ENCODE assay signal across 17 mouse cellular contexts in the genomic region with DNA sequence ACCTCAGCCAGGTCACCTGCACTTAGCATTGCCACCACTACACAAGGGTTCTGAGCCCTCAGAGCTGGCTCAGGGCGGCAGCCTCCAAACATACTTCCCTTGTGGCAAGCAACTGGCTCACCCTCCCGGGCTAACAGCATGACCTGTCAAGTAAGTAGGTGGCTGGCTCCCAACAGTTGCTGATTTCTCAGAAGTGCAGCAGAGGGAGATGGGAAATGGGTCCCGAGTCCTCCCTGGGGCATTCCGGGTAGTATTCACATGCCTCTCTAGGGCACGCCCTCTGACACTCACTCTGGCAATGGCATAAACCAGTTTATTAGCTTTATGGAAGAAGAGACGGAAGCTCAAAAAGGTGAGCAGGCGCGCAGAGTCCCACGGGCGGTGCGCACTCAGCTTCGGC. TPM values are rescaled to one million over a fixed set of nuclear protein-coding genes. Genes with fewer than 3 reads are reported as not detected.
DNase-seq lines count a peak whose midpoint lies in the region; ATAC-seq and TF ChIP-seq lines count a peak whose summit lies in the region.
"Had no signal": no experiment of that assay in that cellular context is flagged by ENCODE, and none has a peak within 500 bp of the region (broad histone marks: within the 10 kb centered on the region; RNA-seq: fewer than 3 reads in every experiment).

No protein-coding gene starts in this region.

- H3K9ac ChIP-seq in heart, adult 2 months (ENCODE audit: low read depth, low read length): no peak overlapping the region
- no peak overlapping the region for H3K9ac ChIP-seq in heart, embryonic 12.5 days
- H3K9ac ChIP-seq: embryonic facial prominence, embryonic 12.5 days; hindbrain, embryonic 12.5 days had no signal

- no peak overlapping the region for H3K4me2 ChIP-seq in heart, embryonic 12.5 days
- H3K4me2 ChIP-seq: embryonic facial prominence, embryonic 12.5 days; hindbrain, embryonic 12.5 days had no signal

- H3K36me3 ChIP-seq in heart, adult 2 months (ENCODE audit: control insufficient read depth, insufficient read depth, low read length): no peaks in the 10 kb centered on the region
- peaks cover 38% of the 10 kb centered on the region for H3K36me3 ChIP-seq in heart, embryonic 12.5 days
- H3K36me3 ChIP-seq: embryonic facial prominence, embryonic 12.5 days had no signal

- no peak for TF ChIP-seq POLR2A in heart, adult 2 months (IDR thresholded peaks at IDR 0.05; ENCODE audit: insufficient read depth, low read depth, low read length)

- no peaks in the 10 kb centered on the region for H3K79me2 ChIP-seq in heart, adult 2 months (replicated peaks; ENCODE audit: control insufficient read depth, insufficient read depth, low read length)

- no peak for ATAC-seq in heart, embryonic 12.5 days (ENCODE audit: insufficient number of reproducible peaks, low FRiP score)
- no peak for ATAC-seq in erythroblast, adult 5-6 weeks (replicated peaks; ENCODE audit: low FRiP score, poor library complexity, severe bottlenecking)
- ATAC-seq: forebrain, embryonic 14.5 days; hindbrain, embryonic 16.5 days; inflammation-experienced regulatory T-cells, adult 6 months; intestine, postnatal 0 days had no signal

- no peak overlapping the region for H3K27ac ChIP-seq in heart, adult 2 months
- H3K27ac ChIP-seq in heart, embryonic 12.5 days (ENCODE audit: poor library complexity, severe bottlenecking): no peak overlapping the region
- H3K27ac ChIP-seq: embryonic facial prominence, embryonic 12.5 days; hindbrain, embryonic 12.5 days had no signal

- no peak for TF ChIP-seq CTCF in heart, adult 2 months (IDR thresholded peaks at IDR 0.05)

- no peaks in the 10 kb centered on the region for H3K4me1 ChIP-seq in heart, adult 2 months (ENCODE audit: control insufficient read depth, insufficient read depth, low read length)
- H3K4me1 ChIP-seq in heart, embryonic 12.5 days (replicated peaks): peaks cover 13% of the 10 kb centered on the region
- H3K4me1 ChIP-seq: embryonic facial prominence, embryonic 12.5 days had no signal

- peak; percentile 53; the same call in 1 of the 2 replicates for TF ChIP-seq EP300 in heart, adult 2 months (IDR thresholded peaks at IDR 0.05; ENCODE audit: insufficient read depth, low read depth, low read length)

- WGBS in heart, adult 2 months: 83% methylated on average over 12 of the region's 12 CpGs
- 85% methylated on average over 12 of the region's 12 CpGs for WGBS in heart, embryonic 12.5 days

- intact Hi-C loops in heart, adult 2 months (cut with DNase I): no loop called here

- DNase-seq in adrenal gland, postnatal 25 days: peak; percentile 21
- DNase-seq in adrenal gland, adult 18-20 months (ENCODE audit: low spot score in 2 of 2): no peak
- no peak for DNase-seq in heart, adult 2 months
- DNase-seq in ZHBTc4 (ENCODE audit: low read depth, low spot score): peak; percentile 11
- DNase-seq: cerebellum, adult 11 months; cerebellum, adult 8-10 months; cerebellum, postnatal 25 days; heart, postnatal 36 days; kidney, adult 8-10 months had no signal

- no peaks in the 10 kb centered on the region for H3K9me3 ChIP-seq in heart, embryonic 12.5 days (replicated peaks)
- H3K9me3 ChIP-seq: embryonic facial prominence, embryonic 12.5 days; hindbrain, embryonic 12.5 days had no signal

- no peak overlapping the region for H3K4me3 ChIP-seq in heart, adult 2 months
- no peak overlapping the region for H3K4me3 ChIP-seq in heart, embryonic 12.5 days
- H3K4me3 ChIP-seq: embryonic facial prominence, embryonic 12.5 days; hindbrain, embryonic 12.5 days had no signal

- H3K27me3 ChIP-seq in heart, adult 2 months (ENCODE audit: control insufficient read depth, insufficient read depth, low read length): no peaks in the 10 kb centered on the region
- H3K27me3 ChIP-seq in heart, embryonic 12.5 days (replicated peaks): no peaks in the 10 kb centered on the region
- H3K27me3 ChIP-seq: embryonic facial prominence, embryonic 12.5 days; hindbrain, embryonic 12.5 days had no signal

RNA-seq across cellular contexts. Expression of a gene that starts 44.8 kb away (rescaled TPM):
- 0.18 TPM in 1 of 2 replicates, not detected in the other for total RNA-seq in adrenal gland, postnatal 25 days (2021)
- under 1 TPM; 0.07 to 0.45 TPM for total RNA-seq in adrenal gland, adult 18-20 months (2021)
- 100 to 1,000 TPM; 198 to 235 TPM for total RNA-seq in heart, adult 2 months (2021)
- 74.3 and 111 TPM in 2 replicates for polyA plus RNA-seq in heart, adult 2 months (2012; rRNA removed)
- polyA plus RNA-seq in heart, embryonic 12.5 days (2016; fragmentation: Nextera tagmentation; extraction: Ambion mirVana): 34.7 and 39.8 TPM in 2 replicates
- 0.38 and 0.63 TPM in 2 replicates for total RNA-seq in erythroblast, adult 5-6 weeks (2015; ENCODE audit: low replicate concordance)
- 0.34 and 0.42 TPM in 2 replicates for total RNA-seq in erythroblast, adult 5-6 weeks (2017; ENCODE audit: low replicate concordance)
- polyA plus RNA-seq: inflammation-experienced regulatory T-cells, adult 6 months had no signal

Comparison
In these comparisons a context has a peak if more than half of its experiments do, and no peak if none do; other contexts are left out.
1. DNase-seq: peak in adrenal gland, postnatal 25 days (single experiment) and ZHBTc4 (single experiment); none in adrenal gland, adult 18-20 months (0 of 2) and heart, adult 2 months (0 of 2).
2. RNA of a gene that starts 44.8 kb away (total RNA-seq): 198 to 235 TPM in heart, adult 2 months; 0.07 to 0.45 TPM in adrenal gland, adult 18-20 months, 0.34 to 0.63 TPM in erythroblast, adult 5-6 weeks and 0.18 TPM in adrenal gland, postnatal 25 days; every median in the first group is over 100 times any median in the second.